Mouse (Mus musculus) neural tube, embryonic 11.5 days (tissue): ENCODE data around the gene Hormad2. TPM values are rescaled to one million over a fixed set of nuclear protein-coding genes. Genes with fewer than 3 reads are reported as not detected.

ENCODE experiments used
- ATAC-seq: fragments of 200-750 bp; cut with Nextera tagmentation; 2 replicates; pipeline ENCODE4 v1.8.0; 2017; ENCODE audit warnings: moderate number of reproducible peaks, mild to moderate bottlenecking, moderate TSS enrichment, moderate library complexity; ENCODE audit not compliant: insufficient read depth, low FRiP score, low TSS enrichment
- DNase-seq: peaks from one replicate; pipeline ENCODE4 v3.0.0-alpha.2; 2015; ENCODE audit warnings: low spot score
- H3K27ac ChIP-seq: fragments of 300-500 bp; sonication (generic); 2 replicates; pipeline ENCODE4 v1.5.1; 2014; ENCODE audit warnings: low read depth, mild to moderate bottlenecking, low read length
- H3K27me3 ChIP-seq: fragments of 300-500 bp; sonication (generic); 2 replicates; pipeline ENCODE4 v1.6.1; 2014; ENCODE audit warnings: mild to moderate bottlenecking, low read length, mixed read lengths; ENCODE audit not compliant: control insufficient read depth, insufficient read depth
- H3K36me3 ChIP-seq: fragments of 300-500 bp; sonication (generic); 2 replicates; pipeline ENCODE4 v1.6.1; 2014; ENCODE audit warnings: mild to moderate bottlenecking, low read length, moderate library complexity, mixed read lengths; ENCODE audit not compliant: control insufficient read depth, insufficient read depth
- H3K4me1 ChIP-seq: fragments of 300-500 bp; sonication (generic); 2 replicates; pipeline ENCODE4 v1.6.1; 2014; ENCODE audit warnings: low read length, mixed read lengths; ENCODE audit not compliant: control insufficient read depth, insufficient read depth
- H3K4me2 ChIP-seq: fragments of 300-500 bp; sonication (generic); 2 replicates; pipeline ENCODE4 v1.6.1; 2014; ENCODE audit warnings: low read depth, mild to moderate bottlenecking, moderate library complexity
- H3K4me3 ChIP-seq: fragments of 300-500 bp; sonication (generic); 2 replicates; pipeline ENCODE4 v1.5.1; 2014; ENCODE audit warnings: low read depth, low read length
- H3K9ac ChIP-seq: fragments of 300-500 bp; sonication (generic); 2 replicates; pipeline ENCODE4 v1.6.1; 2014; ENCODE audit warnings: mild to moderate bottlenecking, low read length
- H3K9me3 ChIP-seq: fragments of 300-500 bp; sonication (generic); 2 replicates; pipeline ENCODE4 v1.6.1; 2016; ENCODE audit warnings: low read length; ENCODE audit not compliant: control insufficient read depth
- WGBS: fragments of 180-500 bp; shearing (Covaris S2); extraction: QIAGEN DNeasy Blood & Tissue Kit; methylation state at CpG from one replicate; pipeline ENCODE4 v1.1.7; 2014; 5-methylcytosine and 5-hydroxymethylcytosine counted together
- polyA plus RNA-seq: library from polyadenylated mRNA; unstranded; fragments of >200 nt; fragmentation: Nextera tagmentation; extraction: Ambion mirVana; gene quantifications from 2 replicates; pipeline ENCODE4 v1.2.1, GENCODE M21; 2014

The Hormad2 gene
- polyA plus RNA-seq, 1 experiment from 2014 or later, result 0.12 TPM

- no peak overlapping the region for H3K4me2 ChIP-seq
- no peak overlapping the region for H3K27ac ChIP-seq
- H3K27me3 ChIP-seq, result no peaks in the 10 kb centered on the region
Observed at GRCm38 (mm10) chr11:4401251-4401650, 39.7 kb downstream of the Hormad2 start.

GRCm38 (mm10) chr11:4394226-4394625, 46.7 kb downstream of the Hormad2 start:
- Histone ChIP-seq H3K27ac (no peak overlapping the region), H3K4me2 (no peak overlapping the region), H3K27me3 (no peaks in the 10 kb centered on the region), H3K36me3 (no peaks in the 10 kb centered on the region), H3K4me3 (no peak overlapping the region), H3K9ac (no peak overlapping the region), H3K9me3 (no peaks in the 10 kb centered on the region), H3K4me1 (no peaks in the 10 kb centered on the region)
- DNase-seq, result no peak
- no peak for ATAC-seq

More at GRCm38 (mm10) chr11:4401251-4401650, 39.7 kb downstream of the Hormad2 start:
- Histone ChIP-seq H3K4me1 (no peaks in the 10 kb centered on the region), H3K36me3 (no peaks in the 10 kb centered on the region), H3K9ac (no peak overlapping the region), H3K9me3 (no peaks in the 10 kb centered on the region), H3K4me3 (no peak overlapping the region)
- no peak for DNase-seq
- 73% methylated on average over 5 of the region's 5 CpGs for WGBS
- no peak for ATAC-seq

- Histone ChIP-seq H3K9me3 (no peaks in the 10 kb centered on the region), H3K9ac (no peak overlapping the region), H3K4me1 (no peaks in the 10 kb centered on the region), H3K27me3 (no peaks in the 10 kb centered on the region), H3K27ac (no peak overlapping the region), H3K4me2 (no peak overlapping the region), H3K36me3 (no peaks in the 10 kb centered on the region), H3K4me3 (no peak overlapping the region)
- WGBS, result 24% methylated on average over 2 of the region's 2 CpGs
- ATAC-seq (no peak), DNase-seq (no peak)
Observed at GRCm38 (mm10) chr11:4388018-4388417, 52.9 kb downstream of the Hormad2 start.

- DNase-seq, result no peak
- Histone ChIP-seq H3K27ac (no peak overlapping the region), H3K4me2 (no peak overlapping the region), H3K27me3 (no peaks in the 10 kb centered on the region), H3K4me3 (no peak overlapping the region), H3K36me3 (no peaks in the 10 kb centered on the region), H3K9ac (no peak overlapping the region), H3K4me1 (no peaks in the 10 kb centered on the region), H3K9me3 (no peaks in the 10 kb centered on the region)
- no peak for ATAC-seq
- 86% methylated on average over 7 of the region's 7 CpGs for WGBS
Observed at GRCm38 (mm10) chr11:4382321-4382720, 58.6 kb downstream of the Hormad2 start.

- DNase-seq (no peak), ATAC-seq (no peak)
- Histone ChIP-seq H3K4me1 (no peaks in the 10 kb centered on the region), H3K36me3 (no peaks in the 10 kb centered on the region), H3K4me3 (no peak overlapping the region), H3K27ac (no peak overlapping the region), H3K4me2 (no peak overlapping the region), H3K9me3 (no peaks in the 10 kb centered on the region), H3K27me3 (no peaks in the 10 kb centered on the region), H3K9ac (no peak overlapping the region)
- WGBS, result 80% methylated on average over 4 of the region's 4 CpGs
Observed at GRCm38 (mm10) chr11:4379857-4380256, 61.0 kb downstream of the Hormad2 start.

- Histone ChIP-seq H3K27me3 (no peaks in the 10 kb centered on the region), H3K4me1 (no peaks in the 10 kb centered on the region), H3K4me3 (no peak overlapping the region), H3K36me3 (no peaks in the 10 kb centered on the region), H3K4me2 (no peak overlapping the region), H3K9ac (no peak overlapping the region), H3K9me3 (no peaks in the 10 kb centered on the region), H3K27ac (no peak overlapping the region)
- no peak for ATAC-seq
- no peak for DNase-seq
- WGBS, result 79% methylated on average over 4 of the region's 4 CpGs
Observed at GRCm38 (mm10) chr11:4366389-4366788, 74.5 kb downstream of the Hormad2 start.

- Histone ChIP-seq H3K4me1 (no peaks in the 10 kb centered on the region), H3K27me3 (no peaks in the 10 kb centered on the region), H3K9me3 (no peaks in the 10 kb centered on the region), H3K27ac (no peak overlapping the region), H3K36me3 (no peaks in the 10 kb centered on the region), H3K4me2 (no peak overlapping the region), H3K9ac (no peak overlapping the region), H3K4me3 (no peak overlapping the region)
- WGBS, result 72% methylated on average over 5 of the region's 5 CpGs
- DNase-seq (no peak), ATAC-seq (no peak)
Observed at GRCm38 (mm10) chr11:4355430-4355829, 85.5 kb downstream of the Hormad2 start.

GRCm38 (mm10) chr11:4352637-4353036, 88.3 kb downstream of the Hormad2 start:
- no peak overlapping the region for H3K4me3 ChIP-seq
- DNase-seq (no peak), ATAC-seq (no peak)
- no peaks in the 10 kb centered on the region for H3K4me1 ChIP-seq
- H3K36me3 ChIP-seq, result no peaks in the 10 kb centered on the region
- H3K4me2 ChIP-seq, result no peak overlapping the region
- no peaks in the 10 kb centered on the region for H3K9me3 ChIP-seq
- no peak overlapping the region for H3K9ac ChIP-seq
- H3K27ac ChIP-seq, result no peak overlapping the region
- 51% methylated on average over 3 of the region's 3 CpGs for WGBS
- H3K27me3 ChIP-seq, result no peaks in the 10 kb centered on the region

- no peak overlapping the region for H3K4me2 ChIP-seq
- no peaks in the 10 kb centered on the region for H3K27me3 ChIP-seq
- no peak overlapping the region for H3K27ac ChIP-seq
- DNase-seq (no peak), ATAC-seq (no peak)
- H3K4me3 ChIP-seq, result no peak overlapping the region
- no peaks in the 10 kb centered on the region for H3K36me3 ChIP-seq
- H3K9ac ChIP-seq, result no peak overlapping the region
- WGBS, result 41% methylated on average over 4 of the region's 4 CpGs
- H3K9me3 ChIP-seq, result no peaks in the 10 kb centered on the region
- no peaks in the 10 kb centered on the region for H3K4me1 ChIP-seq
Observed at GRCm38 (mm10) chr11:4343926-4344325, 97.0 kb downstream of the Hormad2 start.
